Mouse (Mus musculus) cortical plate, adult 2 months (tissue): ENCODE results near the gene Ust. TPM values are rescaled to one million over a fixed set of nuclear protein-coding genes. Genes with fewer than 3 reads are reported as not detected.

Experiments used
- H3K27ac ChIP-seq: fragments of 200-500 bp; 2 replicates; pipeline ENCODE4 v1.5.1; 2012; ENCODE audit warnings: low read length, control low read depth, inconsistent platforms; ENCODE audit not compliant: insufficient read depth
- H3K4me1 ChIP-seq: fragments of 200-500 bp; 2 replicates; pipeline ENCODE4 v1.6.1; 2011; ENCODE audit warnings: low read length; ENCODE audit not compliant: control insufficient read depth, insufficient read depth
- H3K4me3 ChIP-seq: fragments of 200-500 bp; 2 replicates; pipeline ENCODE4 v1.5.1; 2011; ENCODE audit warnings: mild to moderate bottlenecking, low read length, control low read depth; ENCODE audit not compliant: insufficient read depth
- CTCF ChIP-seq: fragments of 200-500 bp; IDR thresholded peaks from 2 replicates; pipeline ENCODE4 v1.5.1; 2011; ENCODE audit warnings: mild to moderate bottlenecking, control low read depth, low read length; ENCODE audit not compliant: insufficient read depth; ENCODE audit errors: extremely low read depth
- POLR2A ChIP-seq: fragments of 200-500 bp; IDR thresholded peaks from 2 replicates; pipeline ENCODE4 v1.6.1; 2011; ENCODE audit warnings: mild to moderate bottlenecking, low read length, control low read depth; ENCODE audit not compliant: insufficient read depth; ENCODE audit errors: extremely low read depth
- polyA plus RNA-seq: library from polyadenylated mRNA; depleted of rRNA; stranded (reverse); fragments of >200 nt; gene quantifications from 2 replicates; pipeline ENCODE4 v1.2.3, GENCODE M21; 2012

Gene Ust
- polyA plus RNA-seq, 1 experiment: 10.2 TPM

DNA sequence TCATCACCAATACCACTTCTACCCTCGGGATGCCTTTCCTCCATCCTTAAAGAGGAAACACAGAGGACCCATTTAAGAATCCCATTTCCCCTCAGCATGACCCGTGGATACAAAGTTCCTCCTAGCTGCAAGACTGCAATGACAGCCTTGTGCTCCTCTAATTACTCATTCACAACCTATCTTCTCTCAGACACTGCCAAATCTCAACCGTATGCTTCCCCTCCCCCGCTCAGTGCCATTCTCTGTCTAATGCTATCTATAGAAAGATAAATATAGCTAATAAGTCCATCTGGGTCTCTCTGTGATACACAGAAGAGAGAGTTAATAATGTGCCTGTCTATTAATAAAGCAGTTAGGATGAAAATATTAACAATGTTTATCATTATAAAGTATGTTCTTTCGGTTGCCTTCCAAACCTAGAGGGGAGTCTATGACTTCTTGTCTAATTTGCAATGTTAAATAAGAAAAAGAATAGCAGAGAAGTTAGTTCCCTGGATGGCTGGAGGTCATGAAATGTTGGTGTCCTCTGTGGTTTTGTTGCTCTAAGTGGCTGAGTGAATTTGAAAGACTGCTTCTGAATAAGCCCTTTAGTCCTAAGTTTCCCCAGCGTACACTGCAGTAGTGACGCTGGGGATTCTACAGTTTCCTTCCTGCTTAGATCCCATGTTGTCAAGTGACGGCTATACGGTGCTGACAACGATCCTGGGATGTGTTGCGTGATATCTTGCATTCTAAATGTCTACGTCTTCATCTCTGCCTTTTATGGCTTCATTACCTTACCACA lies 178.8 kb downstream of the Ust start:
- no peak for TF ChIP-seq CTCF
- no peak for TF ChIP-seq POLR2A
- H3K4me1 ChIP-seq: peaks cover 1% of the 10 kb centered on the region; the same call in 1 of the 2 replicates
- H3K27ac ChIP-seq: no peak overlapping the region
- no peak overlapping the region for H3K4me3 ChIP-seq

DNA sequence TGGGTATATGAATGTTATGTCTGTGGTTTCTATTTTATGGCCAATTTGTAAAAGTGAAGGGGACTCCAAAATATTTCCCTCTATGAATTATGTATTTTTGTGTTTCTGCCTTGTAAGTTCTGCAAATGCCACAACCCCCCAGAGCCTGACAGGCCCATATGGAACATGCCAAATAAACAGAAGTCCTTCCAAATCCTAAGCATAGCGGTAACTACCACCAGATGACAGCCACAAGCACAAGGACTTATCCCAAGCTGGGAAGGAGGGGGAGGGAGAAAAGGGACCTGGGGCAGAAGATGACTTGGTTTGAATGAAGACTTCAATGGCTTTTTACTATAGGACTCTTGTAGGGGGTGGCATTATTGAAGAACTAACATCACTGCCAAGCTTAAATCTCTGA lies 182.0 kb downstream of the Ust start:
- peaks cover 1% of the 10 kb centered on the region; the same call in 1 of the 2 replicates for H3K4me1 ChIP-seq
- no peak overlapping the region for H3K27ac ChIP-seq
- no peak overlapping the region for H3K4me3 ChIP-seq
- TF ChIP-seq POLR2A: no peak
- no peak for TF ChIP-seq CTCF

DNA sequence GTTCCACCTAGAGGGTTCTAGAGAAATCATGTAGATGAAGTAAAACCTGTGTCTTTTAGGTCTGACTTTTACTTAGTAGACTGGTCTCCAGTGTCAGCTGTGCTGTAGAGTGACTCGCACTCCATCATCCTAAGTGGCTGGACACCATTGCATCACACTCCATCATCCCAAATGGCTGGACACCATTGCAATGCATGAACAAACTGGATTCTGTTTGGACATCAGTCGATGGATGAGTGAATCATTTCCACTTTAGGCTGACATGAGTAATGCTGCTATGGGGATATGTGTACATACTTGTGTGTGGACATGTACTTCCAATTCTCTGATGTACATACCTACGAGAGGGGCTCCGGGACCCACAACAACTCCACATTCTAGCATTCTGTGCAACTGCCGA lies 187.7 kb downstream of the Ust start:
- H3K4me3 ChIP-seq: no peak overlapping the region
- H3K27ac ChIP-seq: no peak overlapping the region
- TF ChIP-seq CTCF (no peak), POLR2A (no peak)
- H3K4me1 ChIP-seq: no peaks in the 10 kb centered on the region

DNA sequence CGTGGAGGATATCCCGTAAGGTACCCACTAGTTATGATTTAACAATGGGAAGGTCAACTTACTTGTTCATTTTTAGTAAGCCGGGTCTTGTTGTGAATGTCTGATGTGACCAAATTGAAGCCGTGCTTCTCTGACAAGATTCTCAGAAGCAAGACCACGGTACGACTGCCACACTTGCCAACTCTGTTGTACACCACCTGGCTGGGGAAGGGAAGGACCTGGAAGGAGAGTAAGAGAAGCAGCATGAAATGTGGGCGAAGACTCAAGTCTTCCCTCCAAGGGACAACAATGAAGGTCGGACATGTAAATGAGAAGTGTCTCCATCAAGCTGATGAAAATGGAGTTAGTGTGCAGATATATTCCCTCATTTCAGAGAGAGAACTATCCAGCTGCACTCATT lies 188.6 kb downstream of the Ust start:
- H3K4me1 ChIP-seq: no peaks in the 10 kb centered on the region
- no peak overlapping the region for H3K27ac ChIP-seq
- H3K4me3 ChIP-seq: no peak overlapping the region
- TF ChIP-seq CTCF (no peak), POLR2A (no peak)

DNA sequence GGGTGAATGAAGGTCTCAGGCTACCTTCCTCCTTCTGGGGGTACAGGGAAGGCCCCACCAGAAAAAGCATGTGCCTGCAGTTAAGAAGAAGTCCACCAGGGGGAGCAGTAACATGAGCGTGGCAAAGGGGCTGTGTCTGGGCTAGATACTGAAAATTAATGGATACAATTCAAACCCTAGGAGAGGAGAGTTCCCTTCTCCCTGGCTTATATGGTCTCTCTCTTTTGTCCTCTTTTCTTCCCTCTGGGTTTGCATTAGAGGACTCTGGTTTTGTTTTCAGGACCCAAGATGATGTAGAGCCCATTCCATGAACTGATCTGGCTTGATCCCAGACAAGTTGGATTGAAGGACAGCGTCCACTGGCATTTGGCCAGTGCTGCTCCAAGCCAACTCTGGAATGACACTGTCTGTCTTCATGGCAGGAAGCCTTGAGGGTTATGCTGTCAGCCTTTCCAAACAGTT lies 195.3 kb downstream of the Ust start:
- TF ChIP-seq POLR2A (no peak), CTCF (peak; percentile 79)
- no peak overlapping the region for H3K27ac ChIP-seq
- no peaks in the 10 kb centered on the region for H3K4me1 ChIP-seq
- no peak overlapping the region for H3K4me3 ChIP-seq

DNA sequence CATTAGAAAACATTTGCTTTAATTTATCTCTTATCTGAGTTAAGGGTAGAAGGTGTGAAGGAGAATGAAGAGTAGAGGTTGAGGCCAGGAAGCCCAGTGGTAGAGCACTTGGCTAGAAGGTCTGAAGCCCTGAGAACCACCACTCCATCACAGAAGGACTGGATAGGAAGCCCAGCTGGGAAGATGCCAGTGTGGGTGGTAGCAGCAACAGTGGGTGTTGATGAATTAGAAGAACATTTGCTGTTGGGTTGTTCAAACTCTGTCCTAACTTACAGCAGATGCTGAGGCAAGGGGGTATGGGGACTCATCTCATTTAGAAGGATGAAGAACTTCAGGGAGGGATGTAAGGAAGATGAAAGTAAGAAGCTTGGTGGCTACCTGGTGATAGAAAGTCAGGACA lies 197.9 kb downstream of the Ust start:
- TF ChIP-seq CTCF (no peak), POLR2A (no peak)
- Histone ChIP-seq H3K4me1 (no peaks in the 10 kb centered on the region), H3K27ac (no peak overlapping the region), H3K4me3 (no peak overlapping the region)

DNA sequence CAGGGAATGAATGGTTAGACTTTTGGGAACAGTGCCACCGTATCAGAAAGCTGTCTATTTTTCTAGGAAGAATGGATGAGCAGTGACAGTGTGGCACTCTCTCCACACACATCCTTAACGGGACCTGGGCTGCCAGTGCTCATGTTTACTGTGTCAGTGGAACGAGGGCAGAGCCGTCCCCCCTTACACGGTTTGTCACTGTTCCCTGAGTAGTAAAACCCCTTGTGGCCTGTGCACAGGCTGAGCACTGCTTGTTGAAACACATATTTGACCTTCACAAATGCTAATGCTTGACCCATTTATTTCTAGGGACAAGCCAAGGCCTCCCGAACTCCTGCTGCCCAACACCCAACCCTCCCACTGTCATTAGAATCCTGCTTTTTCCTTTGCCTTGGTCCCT lies 209.2 kb downstream of the Ust start:
- H3K4me3 ChIP-seq: no peak overlapping the region
- H3K27ac ChIP-seq: no peak overlapping the region
- H3K4me1 ChIP-seq: no peaks in the 10 kb centered on the region
- TF ChIP-seq CTCF (no peak), POLR2A (no peak)

DNA sequence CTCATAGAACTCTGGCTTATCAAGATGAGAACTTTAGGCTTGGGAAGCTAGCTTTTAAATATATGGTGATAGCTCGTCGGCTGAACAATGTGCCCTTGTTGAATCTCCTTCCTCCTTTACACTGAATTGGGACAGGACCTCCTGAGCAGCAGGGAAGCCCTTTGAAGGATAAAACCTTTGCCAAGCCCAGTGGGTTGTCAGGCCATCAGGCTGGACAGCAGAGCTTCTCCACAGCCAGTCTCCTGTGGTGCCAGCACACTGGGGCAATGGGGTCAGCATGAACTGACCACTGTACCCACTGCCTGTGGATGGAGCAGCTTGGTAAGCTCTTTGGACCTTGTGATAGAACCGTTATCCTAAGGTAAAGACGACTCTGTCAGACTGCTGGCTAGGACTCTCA lies 214.4 kb downstream of the Ust start:
- no peak for TF ChIP-seq POLR2A
- no peak for TF ChIP-seq CTCF
- no peak overlapping the region for H3K4me3 ChIP-seq
- H3K4me1 ChIP-seq: 0 out of 2 replicates have a peak, but pooled peaks cover 2% of the 10 kb centered on the region
- no peak overlapping the region for H3K27ac ChIP-seq

DNA sequence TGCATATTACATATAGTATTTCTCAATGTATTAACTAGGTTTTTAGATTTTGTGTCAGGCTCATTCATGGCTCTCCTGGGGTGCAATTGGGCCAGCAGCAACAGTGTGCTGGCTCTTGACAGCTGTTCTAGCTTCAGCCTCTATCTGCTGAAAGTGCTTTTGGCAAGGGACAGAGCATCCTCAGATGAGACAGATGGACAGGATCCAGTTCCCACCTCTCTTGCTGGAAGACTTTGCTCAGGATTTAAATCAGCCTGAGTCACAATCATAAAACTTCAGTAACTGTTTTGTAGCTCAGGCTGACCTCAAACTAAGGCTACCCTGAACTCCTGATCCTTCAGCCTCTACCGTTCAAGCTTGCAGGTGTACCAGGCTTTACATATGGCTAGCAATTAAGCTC lies 219.5 kb downstream of the Ust start:
- no peak for TF ChIP-seq POLR2A
- no peak for TF ChIP-seq CTCF

DNA sequence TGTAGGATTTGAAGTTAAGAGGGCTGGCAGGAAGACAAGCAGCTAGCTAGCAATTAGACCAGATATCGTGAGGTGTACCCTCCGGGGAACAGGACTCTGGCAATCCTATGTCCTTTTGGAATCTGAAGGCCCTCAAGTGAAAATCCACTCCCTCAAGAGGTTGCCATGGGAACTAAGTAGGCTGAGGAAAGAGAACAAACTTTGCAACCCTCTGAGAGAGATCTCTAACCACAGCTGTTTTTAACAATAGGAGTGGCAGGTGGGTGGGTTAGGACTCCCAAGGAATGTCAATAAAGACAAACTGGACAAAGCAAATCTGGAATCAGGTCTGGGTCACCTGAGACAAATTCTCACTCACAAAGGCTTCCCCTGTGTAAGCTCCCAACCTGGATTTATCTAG lies 221.4 kb downstream of the Ust start:
- H3K27ac ChIP-seq: no peak overlapping the region
- H3K4me3 ChIP-seq: no peak overlapping the region
- TF ChIP-seq CTCF (no peak), POLR2A (no peak)
- 0 out of 2 replicates have a peak, but pooled peaks cover 2% of the 10 kb centered on the region for H3K4me1 ChIP-seq

More for the DNA sequence above, 219.5 kb downstream of the Ust start:
- Histone ChIP-seq H3K27ac (no peak overlapping the region), H3K4me3 (no peak overlapping the region), H3K4me1 (0 out of 2 replicates have a peak, but pooled peaks cover 2% of the 10 kb centered on the region)
